Mouse (Mus musculus): ENCODE results near the gene Sphk2. TPM values are rescaled to one million over a fixed set of nuclear protein-coding genes. Genes with fewer than 3 reads are reported as not detected.

Sphk2 gene
- total RNA-seq, 2 experiments from 2014 or later = 12.0 to 13.2 TPM

- intact Hi-C loops (cut with DNase I; ENCODE audit: low total_unique reads) = no loop called here
Measured at GRCm38 (mm10) chr7:45713396-45713795, 4.4 kb downstream of the Sphk2 start.

GRCm38 (mm10) chr7:45712022-45712757, 5.6 kb downstream of the Sphk2 start:
- intact Hi-C loops (cut with DNase I; ENCODE audit: low total_unique reads) = no loop called here
- DNase-seq = peak; percentile 45

More at GRCm38 (mm10) chr7:45713396-45713795, 4.4 kb downstream of the Sphk2 start:
- peak; percentile 22 for DNase-seq

- peak; percentile 22 for DNase-seq
- intact Hi-C loops (cut with DNase I; ENCODE audit: low total_unique reads) = no loop called here
Measured at GRCm38 (mm10) chr7:45711316-45712021, 6.3 kb downstream of the Sphk2 start.

GRCm38 (mm10) chr7:45710477-45711191, 7.2 kb downstream of the Sphk2 start:
- peak; percentile 19 for DNase-seq
- intact Hi-C loops (cut with DNase I; ENCODE audit: low total_unique reads) = no loop called here

- peak; percentile 18 for DNase-seq
- intact Hi-C loops (cut with DNase I; ENCODE audit: low total_unique reads) = no loop called here
Measured at GRCm38 (mm10) chr7:45709677-45710355, 8.0 kb downstream of the Sphk2 start.

- no peak for DNase-seq
- intact Hi-C loops (cut with DNase I; ENCODE audit: low total_unique reads) = no loop called here
Measured at GRCm38 (mm10) chr7:45709036-45709435, 8.8 kb downstream of the Sphk2 start.

- DNase-seq = peak; percentile 76
- intact Hi-C loops (cut with DNase I; ENCODE audit: low total_unique reads) = no loop called here
Measured at GRCm38 (mm10) chr7:45708221-45708761, 9.5 kb downstream of the Sphk2 start.

DNA sequence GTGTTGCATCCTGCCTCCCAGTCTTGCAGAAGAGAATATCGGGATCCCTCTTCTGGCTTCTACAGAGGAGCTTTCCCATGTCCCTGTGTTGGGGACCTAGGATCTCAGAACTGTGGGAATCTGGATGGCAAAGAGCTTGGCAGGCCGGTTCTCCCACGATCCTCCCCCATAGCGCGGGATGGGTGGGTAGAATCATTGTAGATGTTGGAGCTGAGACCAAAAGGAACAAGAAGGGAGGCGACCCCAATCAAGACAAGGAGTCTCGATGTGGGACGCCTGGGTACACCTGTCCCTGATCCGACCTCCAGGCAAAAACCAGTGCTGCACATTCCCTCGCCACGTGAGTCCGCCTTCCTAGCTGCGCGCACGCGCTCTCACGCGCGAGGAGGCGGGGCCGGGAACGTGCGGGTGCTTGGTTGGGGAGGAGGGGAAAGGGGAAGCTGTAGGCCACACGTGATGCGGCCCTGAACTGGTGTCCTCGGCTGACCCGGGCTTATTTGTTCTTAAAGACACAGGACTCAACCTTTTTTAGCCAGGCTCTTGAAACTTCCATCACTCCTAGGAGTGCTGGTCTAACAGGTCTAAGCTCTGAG, 10.3 kb downstream of the Sphk2 start:
- intact Hi-C loops (cut with DNase I; ENCODE audit: low total_unique reads) = no loop called here

GRCm38 (mm10) chr7:45706721-45707241, 11.0 kb downstream of the Sphk2 start:
- intact Hi-C loops (cut with DNase I; ENCODE audit: low total_unique reads) = no loop called here
- peak; percentile 94 for DNase-seq

More for the DNA sequence above, 10.3 kb downstream of the Sphk2 start:
- DNase-seq = peak; percentile 98

DNA sequence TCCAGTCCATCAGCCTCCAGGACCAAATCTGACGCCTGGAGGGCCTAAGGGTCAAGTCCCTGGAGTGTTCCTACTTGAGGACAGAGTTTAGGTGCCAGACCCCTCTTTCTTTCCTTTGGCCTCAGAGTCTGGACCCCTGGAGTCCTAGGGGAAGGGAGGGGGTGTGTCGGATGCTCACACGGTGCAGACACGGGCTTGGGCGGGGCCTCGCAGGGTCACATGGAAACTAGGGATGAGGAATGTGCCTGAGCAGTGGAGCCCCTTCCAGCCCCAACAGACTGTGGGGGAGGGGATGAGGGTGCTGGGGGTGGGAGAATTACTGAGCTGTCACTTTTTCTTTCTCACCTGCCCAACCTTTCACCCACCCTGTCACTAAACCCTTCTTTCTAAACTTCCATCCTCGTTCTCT, 11.9 kb downstream of the Sphk2 start:
- intact Hi-C loops (cut with DNase I; ENCODE audit: low total_unique reads) = no loop called here
- DNase-seq = peak; percentile 91

- intact Hi-C loops (cut with DNase I; ENCODE audit: low total_unique reads) = no loop called here
- no peak for DNase-seq
Measured at GRCm38 (mm10) chr7:45705443-45705864, 12.3 kb downstream of the Sphk2 start.

- intact Hi-C loops (cut with DNase I; ENCODE audit: low total_unique reads) = no loop called here
- peak; percentile 99 for DNase-seq
Measured at GRCm38 (mm10) chr7:45704730-45705442, 12.9 kb downstream of the Sphk2 start, which contains the start of gene Dbp. TSS of gene Dbp (plus strand) at chr7:45705088.

GRCm38 (mm10) chr7:45704046-45704559, 13.7 kb downstream of the Sphk2 start:
- intact Hi-C loops (cut with DNase I; ENCODE audit: low total_unique reads) = no loop called here
- no peak for DNase-seq

- intact Hi-C loops (cut with DNase I; ENCODE audit: low total_unique reads) = no loop called here
- no peak for DNase-seq
Measured at GRCm38 (mm10) chr7:45703521-45704033, 14.2 kb downstream of the Sphk2 start.

GRCm38 (mm10) chr7:45702809-45703520, 14.8 kb downstream of the Sphk2 start:
- no peak for DNase-seq
- intact Hi-C loops (cut with DNase I; ENCODE audit: low total_unique reads) = no loop called here

GRCm38 (mm10) chr7:45702316-45702715, 15.5 kb downstream of the Sphk2 start:
- intact Hi-C loops (cut with DNase I; ENCODE audit: low total_unique reads) = no loop called here
- DNase-seq = no peak

GRCm38 (mm10) chr7:45701607-45702006, 16.2 kb downstream of the Sphk2 start:
- intact Hi-C loops (cut with DNase I; ENCODE audit: low total_unique reads) = no loop called here
- no peak for DNase-seq

All from gastrocnemius, postnatal 14 days (tissue).